Mouse (Mus musculus) thymus, postnatal 0 days (tissue): ENCODE data around the gene Siah1a. TPM values are rescaled to one million over a fixed set of nuclear protein-coding genes. Genes with fewer than 3 reads are reported as not detected.
A peak's percentile ranks its signal among the peaks of the same experiment; 100 is the strongest.

Source experiments
- DNase-seq: peaks from one replicate; pipeline ENCODE4 v3.0.0-alpha.2; 2015; ENCODE audit warnings: low spot score
- polyA plus RNA-seq: library from polyadenylated mRNA; unstranded; fragments of >200 nt; fragmentation: Nextera tagmentation; extraction: Ambion mirVana; gene quantifications from 2 replicates; pipeline ENCODE4 v1.2.1, GENCODE M21; 2015

Gene Siah1a
- polyA plus RNA-seq, 1 experiment from 2014 or later = 41.5 TPM

DNA sequence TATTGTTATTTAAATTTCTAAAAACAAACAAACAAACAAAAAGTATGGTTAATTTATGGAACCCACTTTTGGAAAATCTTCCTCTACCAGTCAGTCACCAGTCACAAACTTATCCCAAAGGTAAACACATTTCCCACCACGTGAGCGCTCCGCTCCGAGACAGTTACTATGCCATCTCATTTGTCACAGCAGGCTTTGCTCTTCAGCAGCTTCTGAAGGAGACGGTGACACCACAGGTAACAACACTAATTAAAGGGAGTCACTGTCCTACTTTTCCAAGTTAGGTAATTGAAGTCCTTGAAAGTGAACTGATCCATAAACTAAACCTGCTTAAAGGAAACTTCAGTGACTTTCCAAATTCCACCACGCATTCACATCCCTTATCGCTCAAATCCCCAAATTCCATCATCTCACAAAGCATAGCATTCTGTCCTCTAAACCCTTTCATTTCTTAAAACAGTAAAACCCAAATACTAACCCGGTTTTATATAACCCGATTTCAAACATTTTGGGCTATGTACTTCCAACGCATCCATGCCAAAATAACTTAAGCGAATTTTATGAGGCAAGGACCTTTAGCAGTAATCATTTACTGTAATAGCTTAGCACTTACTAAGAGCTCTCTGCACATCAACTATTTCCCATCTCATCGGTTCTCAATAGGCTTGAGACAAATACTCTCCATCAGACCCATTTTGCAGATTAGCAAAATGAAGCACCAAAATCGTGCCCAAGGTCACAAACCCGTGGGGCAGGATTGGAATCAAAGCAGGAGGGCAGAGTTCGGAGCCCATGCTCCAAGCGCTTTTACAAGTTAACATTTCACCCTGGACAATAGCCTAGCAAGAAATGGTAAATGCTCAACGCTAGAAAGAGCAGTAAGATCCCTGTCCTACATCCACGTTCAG, 1.2 kb downstream of the Siah1a start:
- DNase-seq = no peak

DNA sequence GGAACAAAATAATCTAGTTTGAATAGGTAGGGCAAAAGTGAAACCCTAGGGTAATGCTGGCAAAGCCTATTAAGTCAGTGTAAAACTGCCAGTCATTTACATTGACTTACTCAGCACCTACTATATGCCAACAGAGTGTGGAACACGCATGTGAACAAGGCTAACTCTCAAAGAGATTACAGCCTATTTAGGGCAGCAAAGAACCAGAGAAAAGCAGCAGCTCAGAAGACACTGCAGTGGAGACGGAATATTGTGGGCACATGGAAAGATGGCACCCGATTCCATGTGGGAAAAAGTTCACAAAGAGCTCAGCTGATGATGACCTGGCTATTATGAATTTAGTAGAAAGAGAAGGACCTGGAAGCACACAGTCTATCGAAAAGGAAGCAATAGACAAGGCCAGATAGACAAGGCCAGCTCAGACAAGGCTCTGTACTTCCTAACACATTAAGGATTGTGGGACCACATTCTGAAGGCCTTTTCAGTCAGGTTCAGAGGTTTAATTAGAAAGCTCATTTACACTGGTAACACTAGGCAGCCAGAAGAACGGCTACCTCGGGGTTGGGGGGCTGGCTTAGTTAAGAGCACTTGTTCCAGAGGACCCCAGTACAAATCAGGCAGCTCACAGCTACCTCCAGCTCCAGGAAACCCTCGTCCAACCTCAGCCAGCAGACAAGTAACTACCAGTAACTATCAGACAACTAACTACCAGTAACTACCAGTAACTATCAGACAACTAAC, 3.0 kb downstream of the Siah1a start:
- DNase-seq = no peak

DNA sequence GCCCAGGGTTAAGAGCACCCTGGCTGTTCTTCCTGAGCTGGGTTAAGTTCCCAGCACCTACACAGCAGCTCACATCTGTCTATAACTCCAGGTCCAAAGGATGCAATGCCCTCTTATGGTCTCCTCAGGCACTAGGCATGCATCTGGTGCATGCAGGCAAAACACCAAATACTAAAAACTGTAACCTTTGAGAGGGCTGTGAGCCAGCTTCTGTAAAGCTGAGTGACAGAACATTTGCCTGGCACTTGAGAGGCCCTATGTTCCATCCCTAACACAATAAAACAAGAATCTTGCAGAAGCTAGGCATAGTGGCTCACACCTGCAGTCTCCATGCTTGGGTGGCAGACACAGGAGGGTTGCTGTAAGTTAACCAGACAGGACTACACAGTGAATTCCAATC, 4.1 kb downstream of the Siah1a start:
- DNase-seq = no peak

DNA sequence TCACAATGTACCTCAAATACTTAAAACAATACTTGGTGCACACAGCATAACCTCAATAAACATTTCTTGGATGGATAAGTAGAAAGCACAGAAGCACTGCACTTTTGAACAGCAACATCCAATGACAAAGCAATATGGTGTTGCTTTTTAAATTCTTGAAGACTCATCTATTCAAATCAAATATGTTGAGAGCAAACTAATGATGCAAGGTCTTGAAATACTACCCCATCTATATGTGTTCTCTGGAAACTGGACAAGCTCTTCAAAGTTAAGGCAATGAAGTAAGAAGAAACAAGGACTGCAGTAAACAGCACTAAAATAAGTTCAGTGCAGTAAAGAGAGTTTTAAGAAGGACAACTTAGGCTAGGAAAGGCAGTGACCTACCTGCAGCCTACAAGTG, 4.8 kb downstream of the Siah1a start:
- DNase-seq = no peak

DNA sequence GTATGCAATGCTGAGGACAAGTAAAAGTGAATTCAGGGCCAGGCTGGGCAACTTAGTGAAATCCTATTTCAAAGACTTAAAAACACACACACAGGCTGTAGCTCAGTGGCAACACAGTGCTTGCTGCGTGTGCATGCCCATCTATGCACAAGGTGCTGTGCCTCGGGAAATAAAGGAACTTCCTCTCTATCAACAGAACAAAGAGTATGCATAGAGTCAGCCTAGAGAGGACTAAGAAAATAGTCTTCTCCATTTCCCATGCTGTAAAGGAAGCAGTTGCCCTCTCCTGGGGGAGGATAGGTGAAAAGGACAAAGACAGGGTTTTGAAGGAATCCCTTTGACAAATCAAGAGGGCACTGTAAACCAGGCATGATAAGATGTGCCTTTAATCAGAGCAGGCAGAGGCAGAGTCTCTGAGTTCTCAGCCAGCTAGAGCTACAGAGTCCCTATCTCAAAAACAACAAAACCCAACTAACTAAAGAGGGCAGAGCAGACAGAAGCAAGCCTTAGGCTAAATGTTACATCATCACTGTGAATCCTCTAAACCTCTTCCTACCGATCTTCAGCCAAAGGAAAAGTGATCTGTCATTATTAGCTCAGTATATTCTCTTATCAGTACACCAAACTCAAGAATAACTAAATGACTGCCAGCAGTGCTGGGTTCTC, 10.2 kb downstream of the Siah1a start:
- DNase-seq = peak; percentile 44

DNA sequence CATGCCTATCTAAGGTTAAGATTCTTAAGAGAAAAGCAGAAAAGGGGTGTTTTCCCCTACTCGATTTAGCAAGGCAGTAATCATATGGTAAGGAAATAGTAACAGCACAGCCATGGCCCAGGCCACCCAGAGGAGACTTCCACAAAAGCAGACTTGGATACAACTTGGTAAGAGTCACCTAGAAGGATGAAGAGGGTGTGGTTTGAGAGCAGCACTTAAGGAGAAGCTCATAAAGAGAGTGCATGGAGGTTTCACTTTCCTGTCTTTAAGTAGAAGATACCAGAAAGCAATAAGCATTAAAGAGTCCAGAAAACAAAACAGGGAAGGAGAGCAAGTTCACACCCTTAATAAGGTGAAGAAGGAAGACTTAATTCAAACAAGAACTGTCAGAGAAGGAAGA, 10.8 kb downstream of the Siah1a start:
- DNase-seq = no peak

DNA sequence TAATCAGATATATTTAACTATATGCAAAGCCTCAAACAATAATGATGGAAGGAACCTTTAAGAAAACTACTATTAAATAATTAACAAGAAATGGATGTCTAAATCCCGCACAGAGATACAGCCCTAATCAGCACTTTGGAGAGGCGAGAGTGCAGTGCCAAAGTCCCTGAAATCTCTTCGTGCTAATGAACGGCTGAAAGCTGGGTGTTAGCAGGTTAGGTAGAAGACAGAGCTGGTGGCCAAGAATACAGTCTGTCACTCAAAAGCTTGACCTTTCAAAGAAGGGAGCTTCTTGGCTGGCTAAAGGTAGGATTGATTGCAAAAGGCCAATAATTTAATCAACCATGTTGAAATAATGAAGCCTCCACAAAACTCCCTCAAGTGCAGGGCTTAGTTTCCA, 11.6 kb downstream of the Siah1a start:
- no peak for DNase-seq

DNA sequence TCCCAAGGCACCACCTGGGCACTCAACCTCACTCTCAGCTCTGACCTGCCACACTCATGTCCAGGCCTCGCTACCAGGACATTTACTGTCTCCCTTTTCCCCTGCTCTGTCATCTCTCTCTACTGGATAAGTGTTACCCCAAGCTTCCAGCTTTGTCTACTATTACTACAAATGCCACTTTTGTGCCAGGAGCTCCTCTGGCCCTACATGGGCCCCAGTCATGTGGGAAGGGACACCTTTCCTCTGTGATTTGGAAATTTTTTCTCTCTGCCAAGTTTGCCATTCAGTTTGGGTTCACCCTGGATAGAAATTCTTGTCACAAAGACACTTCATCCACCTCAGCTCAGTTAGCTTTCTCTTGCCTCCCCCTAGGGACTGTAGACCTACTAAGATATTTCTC, 14.9 kb downstream of the Siah1a start:
- no peak for DNase-seq

DNA sequence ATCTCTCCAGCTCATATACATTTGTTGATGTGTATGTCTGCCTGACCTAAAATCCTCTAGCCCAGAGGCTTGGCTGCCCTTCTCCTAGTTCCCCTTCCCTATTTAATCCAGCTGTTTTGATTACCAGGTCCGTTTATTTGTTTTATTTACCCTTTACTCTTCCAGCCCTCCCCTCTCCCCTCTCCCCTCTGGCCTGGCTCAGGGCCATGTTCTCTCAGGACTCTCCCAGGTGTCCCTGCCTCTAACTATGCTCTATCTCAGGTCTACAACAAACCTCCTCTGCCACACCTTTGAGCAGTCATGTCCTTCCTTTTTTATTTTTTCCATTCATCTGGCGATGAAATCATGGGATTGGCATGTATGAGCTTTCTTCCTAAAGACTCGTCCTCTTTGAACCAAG, 15.4 kb downstream of the Siah1a start:
- DNase-seq = no peak

DNA sequence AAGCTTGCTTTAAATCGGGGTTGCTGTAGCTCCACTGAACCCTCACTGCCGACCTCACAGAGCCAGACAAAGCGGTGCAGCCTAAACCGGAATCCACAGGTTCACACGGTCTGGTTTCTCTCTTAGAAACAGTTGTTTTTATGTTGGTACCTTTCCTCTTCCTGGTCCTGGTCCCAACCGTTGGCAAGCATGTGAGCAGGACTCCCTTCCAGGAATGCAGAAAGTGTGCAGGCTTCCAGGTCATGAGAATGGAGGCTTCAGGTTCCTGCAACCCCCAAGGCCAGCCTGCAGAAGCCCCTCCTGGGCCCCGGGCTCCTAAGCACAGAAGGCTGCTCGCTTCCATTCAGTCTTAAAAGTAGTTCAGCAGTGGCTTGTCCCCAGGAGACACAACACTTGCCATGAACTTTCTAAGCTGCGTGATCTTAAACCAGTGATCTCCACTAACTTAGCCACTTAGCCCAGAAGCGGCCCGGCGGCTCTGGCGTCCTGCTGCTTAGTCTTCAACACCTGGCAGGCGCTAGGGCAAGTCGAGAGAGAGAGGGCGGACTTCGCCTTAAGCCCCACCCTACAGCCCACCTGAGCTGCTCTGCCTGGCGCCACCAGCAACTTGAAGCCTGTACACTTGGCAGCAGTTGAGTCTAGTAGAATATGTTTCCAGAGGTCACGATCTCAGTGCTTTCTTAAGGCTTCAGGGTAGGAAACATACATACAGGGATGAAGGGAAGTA, 17.3 kb downstream of the Siah1a start:
- DNase-seq = no peak

DNA sequence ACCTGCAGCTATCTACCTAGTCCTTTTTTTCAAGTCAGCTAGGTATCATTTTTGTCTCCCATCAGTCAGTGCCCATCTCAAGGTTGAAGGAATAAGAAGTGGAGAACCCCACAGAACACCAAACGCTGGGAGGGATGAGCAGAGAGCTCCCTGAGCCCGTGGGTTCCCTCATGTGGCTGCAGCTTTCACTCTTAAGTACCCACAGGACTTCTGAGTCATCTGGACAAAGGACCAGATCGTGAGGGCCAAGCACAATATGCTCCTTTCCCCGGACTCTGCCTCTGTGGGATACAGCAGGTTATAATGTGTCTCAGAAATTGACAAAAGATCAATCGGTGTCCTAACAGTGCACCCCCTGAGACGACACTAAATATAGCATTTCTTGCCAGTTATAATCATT, 18.8 kb downstream of the Siah1a start:
- DNase-seq = no peak

DNA sequence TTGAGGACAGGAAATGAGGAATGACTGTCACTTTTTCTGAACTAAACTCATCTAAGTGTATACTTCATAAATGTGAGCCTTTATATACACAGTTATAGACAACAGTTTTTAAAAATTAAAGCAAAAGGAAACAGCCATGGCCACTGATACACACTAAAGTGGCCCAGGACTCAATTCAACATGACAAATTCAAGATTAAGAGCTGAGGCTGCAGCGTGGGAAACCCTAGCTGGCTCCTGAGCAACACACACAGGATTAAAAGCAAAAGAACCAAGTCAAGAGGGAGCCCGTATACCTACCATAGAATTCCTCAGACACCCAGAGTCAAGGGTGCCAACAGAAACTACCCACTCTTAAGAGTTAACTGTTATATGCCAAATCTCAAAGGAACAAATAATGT, 24.2 kb downstream of the Siah1a start:
- DNase-seq = no peak

DNA sequence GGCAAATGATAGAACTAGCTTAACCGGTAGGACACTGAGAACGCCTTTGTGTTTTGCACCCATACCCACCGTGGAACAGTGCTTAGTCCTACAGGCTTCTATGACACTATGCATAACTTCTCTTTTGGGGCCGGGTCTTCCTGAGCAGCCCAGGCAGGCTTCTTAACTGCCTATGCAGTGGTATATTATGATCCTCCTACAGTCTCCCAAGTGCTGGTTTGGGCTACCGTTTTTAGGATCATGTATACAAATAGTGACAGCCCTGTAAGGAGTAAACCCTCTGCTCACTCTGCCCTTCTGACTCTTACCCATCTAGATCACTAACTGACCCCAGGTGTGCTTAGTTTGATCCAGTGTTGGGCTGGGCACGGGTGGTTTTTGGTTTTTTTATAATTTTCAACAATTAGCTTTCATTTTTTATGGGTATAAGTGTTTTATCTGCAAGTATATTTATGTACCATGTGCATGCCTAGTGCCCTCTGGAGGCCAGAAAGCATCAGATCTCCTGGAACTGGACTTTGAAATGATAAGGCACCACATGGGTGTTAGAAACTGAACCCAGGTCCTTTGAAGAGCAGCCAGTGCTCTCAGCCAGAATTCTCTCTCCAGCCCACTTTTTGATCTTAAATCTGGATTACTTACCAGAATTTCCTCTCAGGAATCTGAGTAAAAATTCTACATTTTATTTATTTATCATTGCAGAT, 24.8 kb downstream of the Siah1a start:
- no peak for DNase-seq

DNA sequence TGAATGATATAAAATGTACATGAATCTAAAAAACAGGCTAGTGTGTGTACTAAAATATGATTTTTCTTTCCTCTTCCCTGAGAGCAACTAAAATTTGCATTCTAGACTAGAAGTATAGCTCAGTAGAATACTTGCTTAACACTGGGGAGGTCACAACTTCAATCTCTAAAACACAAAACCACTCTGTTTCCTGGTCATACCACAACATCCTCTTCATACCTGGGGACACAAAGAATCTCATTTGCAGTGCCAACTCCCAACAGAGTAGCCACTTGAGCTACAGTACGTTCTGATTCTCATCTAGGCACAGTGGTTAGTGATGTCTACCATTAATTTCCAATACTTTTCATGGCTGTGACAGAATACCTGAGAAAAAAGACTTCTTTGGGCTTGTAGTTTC, 26.4 kb downstream of the Siah1a start:
- peak; percentile 20 for DNase-seq

DNA sequence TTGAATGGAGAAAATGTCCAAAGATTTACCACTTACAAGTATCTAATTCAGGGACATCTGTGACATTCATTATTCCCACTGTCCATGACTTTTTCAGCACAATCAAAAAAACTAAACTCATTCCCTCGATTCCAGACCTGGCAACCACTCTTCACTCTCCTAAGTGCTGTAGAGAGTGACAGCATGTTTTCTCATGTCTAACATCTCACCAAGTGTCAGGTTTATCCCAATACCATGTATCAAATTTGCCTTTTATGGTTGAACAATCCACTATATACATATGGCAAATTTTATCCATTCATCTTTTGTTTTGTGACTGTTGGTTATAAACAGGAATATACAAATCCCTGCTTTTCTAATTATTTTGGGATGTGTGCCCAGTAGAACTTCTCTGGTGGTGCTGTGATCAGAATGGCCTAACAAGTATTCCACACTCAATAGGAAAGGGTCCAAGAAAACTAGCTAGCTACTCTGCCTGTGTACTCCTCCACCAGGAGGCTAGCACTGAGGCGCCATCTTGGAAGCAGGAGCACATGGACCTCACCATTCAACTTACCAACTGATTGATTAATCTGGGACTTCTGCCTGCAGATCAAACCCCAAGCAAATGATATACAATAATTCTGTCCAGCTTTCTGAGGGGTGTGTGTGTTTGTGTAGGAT, 27.3 kb downstream of the Siah1a start:
- DNase-seq = no peak

DNA sequence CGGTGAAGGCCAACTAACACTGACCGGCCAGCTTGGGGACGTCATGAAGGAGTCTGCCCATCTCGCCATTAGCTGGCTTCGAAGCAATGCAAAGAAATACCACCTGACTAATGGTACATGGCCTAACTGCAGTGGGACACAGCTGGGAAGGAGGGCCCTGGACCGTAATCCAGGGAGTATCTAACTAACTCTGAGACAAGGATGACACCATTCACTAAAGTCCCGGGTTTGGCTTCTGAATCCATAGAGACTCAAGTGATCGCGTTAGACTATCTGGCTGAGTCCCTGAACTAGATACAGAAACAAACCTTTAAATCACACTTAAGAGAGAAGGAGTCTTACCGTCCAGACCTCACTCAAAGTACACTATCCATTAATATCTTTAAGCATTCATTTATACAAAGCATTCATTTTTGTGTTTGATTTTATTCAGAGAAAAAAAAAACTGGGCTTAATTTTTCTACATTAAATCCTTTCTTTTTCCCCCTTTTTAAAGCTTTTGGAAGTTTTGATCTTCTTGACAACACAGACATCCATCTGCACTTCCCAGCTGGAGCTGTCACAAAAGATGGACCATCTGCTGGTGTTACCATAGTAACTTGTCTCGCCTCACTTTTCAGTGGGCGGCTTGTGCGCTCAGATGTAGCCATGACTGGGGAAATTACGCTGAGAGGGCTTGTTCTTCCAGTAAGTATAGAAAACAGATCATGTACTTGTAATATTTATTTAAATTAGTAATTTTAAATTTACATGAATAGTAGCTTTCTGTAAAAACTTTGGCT, 32.1 kb downstream of the Siah1a start:
- no peak for DNase-seq

DNA sequence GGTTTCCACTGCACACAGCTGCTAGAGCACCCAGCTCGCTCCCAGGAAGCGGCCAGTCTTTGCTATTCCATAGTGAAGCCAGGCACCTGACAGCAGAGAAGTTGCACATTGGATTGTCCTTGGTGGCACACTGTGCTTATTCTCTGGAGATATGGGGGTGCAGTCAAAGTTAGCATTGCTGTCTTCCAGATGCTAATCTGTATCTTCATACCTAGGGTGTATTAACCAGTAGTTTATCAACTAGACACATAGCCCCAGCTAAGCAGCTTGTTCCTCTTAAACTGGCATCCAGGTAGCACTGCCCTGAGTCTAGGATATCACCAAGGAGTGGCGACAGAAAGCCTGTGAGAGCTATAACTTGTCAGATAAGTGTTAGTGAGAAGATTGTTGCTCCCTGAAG, 33.1 kb downstream of the Siah1a start:
- DNase-seq = no peak

DNA sequence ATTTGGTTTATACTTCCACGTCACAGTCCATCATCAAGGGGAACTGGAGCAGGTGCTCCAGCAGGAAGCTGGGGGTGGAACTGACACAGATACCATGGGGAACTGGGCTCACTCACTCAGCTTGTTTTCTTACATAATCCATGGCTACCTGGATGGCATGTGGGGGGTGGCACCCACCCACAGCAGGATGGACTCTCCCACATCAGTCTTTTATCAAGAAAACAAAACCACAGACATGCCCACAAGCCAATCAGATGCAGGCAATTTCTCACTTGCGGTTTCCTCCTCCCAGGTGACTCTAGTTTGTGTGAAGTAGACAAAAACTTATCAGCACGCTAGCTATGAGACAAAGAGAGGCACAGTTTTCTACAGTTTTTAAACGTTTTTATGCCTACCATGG, 37.9 kb downstream of the Siah1a start:
- peak; percentile 97 for DNase-seq

DNA sequence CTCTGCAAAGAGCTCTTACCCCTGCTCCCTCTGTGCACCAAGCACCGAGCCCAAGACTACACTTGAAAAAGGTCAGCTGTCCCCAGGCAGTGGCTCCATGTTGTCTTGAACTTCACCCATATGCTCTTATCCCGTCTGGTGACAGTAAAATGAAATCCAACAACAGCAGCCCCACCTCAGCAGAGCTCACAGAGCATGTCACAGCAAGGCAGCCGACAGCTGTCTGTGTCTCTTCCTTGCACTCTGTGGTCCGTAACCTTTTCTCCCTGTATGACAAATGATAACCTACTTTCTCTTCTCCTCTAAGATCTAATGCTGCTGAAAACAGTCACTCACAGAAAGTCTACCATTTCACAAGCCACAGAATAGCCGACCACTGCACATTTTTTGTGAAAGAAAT, 39.0 kb downstream of the Siah1a start:
- DNase-seq = peak; percentile 64

DNA sequence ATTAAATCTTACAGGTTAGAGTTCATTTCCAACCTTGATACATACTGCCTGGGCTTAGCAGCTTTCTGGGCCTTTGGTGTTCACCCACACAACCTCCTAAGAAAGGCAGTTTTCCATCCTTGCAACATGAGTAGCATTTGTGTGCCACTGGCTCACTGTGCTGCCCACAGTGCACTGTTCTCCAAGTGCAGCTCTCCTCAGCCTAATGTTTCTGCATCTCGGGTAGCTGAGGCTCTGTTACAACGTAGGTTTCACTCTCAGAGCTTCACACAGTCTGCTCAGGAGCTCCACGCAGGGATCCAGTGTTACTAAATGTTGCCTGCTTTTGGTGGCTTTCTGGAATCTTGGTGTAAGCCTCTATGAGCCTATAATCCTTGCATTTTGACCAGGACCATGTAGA, 40.4 kb downstream of the Siah1a start:
- no peak for DNase-seq
